Mouse (Mus musculus) cerebellum, adult 9-10 months (tissue): ENCODE measurements around the gene Sbp.
"Not testable (repeated sequence)": the region's sequence is repeated elsewhere in the genome, so short reads cannot be mapped to it uniquely, and the experiment has no call there.

Source experiments
- DNase-seq: peaks from one replicate; pipeline ENCODE4 v3.0.0; 2022

Gene Sbp

GRCm38 (mm10) chr17:23941372-23941771 is at the start of gene Sbp:
Gene Sbp (plus strand): TSS chr17:23941672.
- DNase-seq, result no peak

- DNase-seq, result not testable (repeated sequence)
These were observed 24.3 kb upstream of the Sbp start, which contains the start of gene Dcpp3 for GRCm38 (mm10) chr17:23917158-23917557. Gene Dcpp3 (plus strand): TSS chr17:23917458.

GRCm38 (mm10) chr17:23924531-23925007 is 16.9 kb upstream of the Sbp start:
- peak; percentile 96 for DNase-seq

GRCm38 (mm10) chr17:23925090-23925493 is 16.4 kb upstream of the Sbp start:
- DNase-seq, result peak; percentile 81

GRCm38 (mm10) chr17:23931157-23931556 is 10.3 kb upstream of the Sbp start:
- no peak for DNase-seq

GRCm38 (mm10) chr17:23947486-23947885 is 6.0 kb downstream of the Sbp start:
- DNase-seq, result not testable (repeated sequence)

- no peak for DNase-seq
These were observed 7.6 kb downstream of the Sbp start for GRCm38 (mm10) chr17:23949068-23949467.

GRCm38 (mm10) chr17:23950828-23951227 is 9.4 kb downstream of the Sbp start:
- DNase-seq, result not testable (repeated sequence)

GRCm38 (mm10) chr17:23955174-23955573 is 13.7 kb downstream of the Sbp start, which contains the start of gene Sbpl:
Gene Sbpl (minus strand): TSS chr17:23955274.
- DNase-seq, result no peak

- peak; percentile 86 for DNase-seq
These were observed 18.7 kb downstream of the Sbp start for GRCm38 (mm10) chr17:23960084-23960738.

- no peak for DNase-seq
These were observed 20.2 kb downstream of the Sbp start for GRCm38 (mm10) chr17:23961573-23962122.

- DNase-seq, result peak; percentile 49
These were observed 24.4 kb downstream of the Sbp start for GRCm38 (mm10) chr17:23965805-23966425.

GRCm38 (mm10) chr17:23966658-23967401 is 25.4 kb downstream of the Sbp start:
- no peak for DNase-seq

GRCm38 (mm10) chr17:23968780-23969179 is 27.3 kb downstream of the Sbp start:
- no peak for DNase-seq

GRCm38 (mm10) chr17:23969231-23969630 is 27.8 kb downstream of the Sbp start:
- DNase-seq, result peak; percentile 67

GRCm38 (mm10) chr17:23971315-23971714 is 29.8 kb downstream of the Sbp start:
- DNase-seq, result no peak

GRCm38 (mm10) chr17:23976665-23977064 is 35.2 kb downstream of the Sbp start:
- no peak for DNase-seq

GRCm38 (mm10) chr17:23979471-23979870 is 38.0 kb downstream of the Sbp start:
- no peak for DNase-seq

GRCm38 (mm10) chr17:23980297-23980909 is 38.9 kb downstream of the Sbp start, which contains the start of gene Prss30:
Gene Prss30 (minus strand): TSS chr17:23980566.
- no peak for DNase-seq

GRCm38 (mm10) chr17:23982912-23983311 is 41.4 kb downstream of the Sbp start:
- no peak for DNase-seq

- no peak for DNase-seq
These were observed 43.5 kb downstream of the Sbp start for GRCm38 (mm10) chr17:23984989-23985388.

GRCm38 (mm10) chr17:23989802-23990201 is 48.3 kb downstream of the Sbp start:
- DNase-seq, result no peak
